Mouse (Mus musculus) olfactory bulb, adult 2 months (tissue): ENCODE measurements around the gene Pigl.

Experiments used
- CTCF ChIP-seq: fragments of 200-500 bp; IDR thresholded peaks from 2 replicates; pipeline ENCODE4 v1.5.1; 2012; ENCODE audit warnings: low read depth, mild to moderate bottlenecking, low read length, moderate library complexity; ENCODE audit not compliant: insufficient read depth
- POLR2A ChIP-seq: fragments of 200-500 bp; IDR thresholded peaks from 2 replicates; pipeline ENCODE4 v1.6.1; 2012; ENCODE audit warnings: mild to moderate bottlenecking, low read depth, low read length, moderate library complexity; ENCODE audit not compliant: insufficient read depth

DNA sequence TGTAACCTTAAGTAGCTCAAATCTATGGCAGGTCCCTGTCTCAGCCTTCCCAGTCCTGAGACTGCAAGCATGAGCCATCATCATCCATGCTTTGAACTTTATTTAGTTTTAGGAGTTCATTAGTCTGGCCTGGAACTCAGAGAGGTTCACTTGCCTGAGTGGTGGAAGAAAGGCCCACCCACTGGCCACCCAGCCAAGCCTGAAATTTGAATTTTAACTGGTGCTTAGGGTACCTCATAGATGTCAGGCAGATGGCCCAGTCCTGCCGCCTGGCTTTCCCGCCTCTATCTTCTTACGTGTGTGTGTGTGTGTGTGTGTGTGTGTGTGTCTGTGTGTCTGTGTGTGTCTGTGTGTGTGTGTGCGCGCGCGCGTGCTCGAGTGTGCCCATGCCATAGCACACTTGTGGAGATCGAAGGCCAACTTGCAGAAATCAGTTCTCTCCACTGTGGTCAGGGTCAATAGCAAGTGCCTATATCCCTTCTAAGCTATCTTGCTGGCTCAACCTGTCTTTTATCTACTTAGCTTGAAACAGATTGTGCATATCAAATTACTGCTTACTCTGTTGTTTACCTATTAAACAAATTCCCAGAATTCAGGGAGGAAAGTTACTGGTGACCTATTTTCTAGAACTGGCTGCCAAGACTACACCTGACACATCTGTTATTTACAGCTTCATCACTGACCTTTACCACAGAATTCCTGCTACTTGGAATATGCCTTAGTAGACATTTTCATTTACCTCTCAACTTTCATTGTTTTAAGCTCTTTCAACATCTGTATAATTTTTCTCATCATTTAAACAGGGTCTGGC lies 29.5 kb downstream of the Pigl start:
- TF ChIP-seq POLR2A (no peak), CTCF (no peak)
